Mouse (Mus musculus) embryonic facial prominence, embryonic 15.5 days (tissue): ENCODE measurements at regions not wholly inside any gene's neighbourhood (a gene's known extent, or its start where the extent isn't known, plus 50 kb on each side); places are given as distances from the start of the nearest gene placed in this dataset.

Experiments
- ATAC-seq: fragments of 200-750 bp; cut with Nextera tagmentation; 2 replicates; pipeline ENCODE4 v1.8.0; 2017; ENCODE audit warnings: low read depth, moderate TSS enrichment; ENCODE audit not compliant: insufficient number of reproducible peaks, low FRiP score, low TSS enrichment
- H3K27ac ChIP-seq: fragments of 300-500 bp; sonication (generic); replicated peaks from 2 replicates; pipeline ENCODE4 v1.5.1; 2015; ENCODE audit warnings: mild to moderate bottlenecking, inconsistent platforms
- H3K27me3 ChIP-seq: fragments of 300-500 bp; sonication (generic); 2 replicates; pipeline ENCODE4 v1.6.1; 2015; ENCODE audit warnings: inconsistent platforms
- H3K36me3 ChIP-seq: fragments of 300-500 bp; sonication (generic); 2 replicates; pipeline ENCODE4 v1.6.1; 2015; ENCODE audit warnings: mild to moderate bottlenecking, inconsistent platforms
- H3K4me1 ChIP-seq: fragments of 300-500 bp; sonication (generic); 2 replicates; pipeline ENCODE4 v1.6.1; 2015; ENCODE audit warnings: inconsistent platforms
- H3K4me2 ChIP-seq: fragments of 300-500 bp; sonication (generic); replicated peaks from 2 replicates; pipeline ENCODE4 v1.6.1; 2015; ENCODE audit warnings: mild to moderate bottlenecking, inconsistent platforms
- H3K4me3 ChIP-seq: fragments of 300-500 bp; sonication (generic); replicated peaks from 2 replicates; pipeline ENCODE4 v1.5.1; 2015; ENCODE audit warnings: mild to moderate bottlenecking, inconsistent platforms
- H3K9ac ChIP-seq: fragments of 300-500 bp; sonication (generic); 2 replicates; pipeline ENCODE4 v1.6.1; 2015; ENCODE audit warnings: inconsistent platforms
- H3K9me3 ChIP-seq: fragments of 300-500 bp; sonication (generic); replicated peaks from 2 replicates; pipeline ENCODE4 v1.6.1; 2016; ENCODE audit warnings: inconsistent platforms
- WGBS: fragments of 180-500 bp; shearing (Covaris S2); methylation state at CpG from one replicate; pipeline ENCODE4 v1.1.7; 2015; 5-methylcytosine and 5-hydroxymethylcytosine counted together

DNA sequence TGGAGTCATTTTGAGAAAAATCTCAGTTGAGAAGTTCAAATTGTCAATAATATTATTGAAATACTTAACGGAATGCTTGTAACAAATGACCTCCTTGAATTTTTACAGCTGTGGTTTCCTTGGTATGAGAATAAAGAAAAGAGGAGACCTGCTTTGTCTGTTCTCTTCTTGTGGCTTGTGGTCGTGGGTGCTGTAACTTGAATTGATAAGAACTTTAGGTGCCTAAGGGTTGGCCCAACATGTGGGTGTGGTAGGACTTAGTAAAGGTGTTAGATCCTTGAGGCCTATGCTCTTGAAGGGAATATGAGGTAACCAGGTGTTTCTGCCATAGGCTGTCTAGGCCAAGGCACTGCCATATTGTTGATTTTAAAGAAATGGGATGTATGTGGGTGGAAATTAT is 674.4 kb upstream of the Cntn5 start:
- no peak overlapping the region for H3K4me2 ChIP-seq
- H3K9me3 ChIP-seq = no peaks in the 10 kb centered on the region
- H3K36me3 ChIP-seq = no peaks in the 10 kb centered on the region
- no peak overlapping the region for H3K9ac ChIP-seq
- ATAC-seq = no peak
- no peak overlapping the region for H3K4me3 ChIP-seq
- H3K27me3 ChIP-seq = no peaks in the 10 kb centered on the region
- H3K4me1 ChIP-seq = no peaks in the 10 kb centered on the region
- WGBS = 75% methylated on average over 2 of the region's 2 CpGs
- no peak overlapping the region for H3K27ac ChIP-seq

DNA sequence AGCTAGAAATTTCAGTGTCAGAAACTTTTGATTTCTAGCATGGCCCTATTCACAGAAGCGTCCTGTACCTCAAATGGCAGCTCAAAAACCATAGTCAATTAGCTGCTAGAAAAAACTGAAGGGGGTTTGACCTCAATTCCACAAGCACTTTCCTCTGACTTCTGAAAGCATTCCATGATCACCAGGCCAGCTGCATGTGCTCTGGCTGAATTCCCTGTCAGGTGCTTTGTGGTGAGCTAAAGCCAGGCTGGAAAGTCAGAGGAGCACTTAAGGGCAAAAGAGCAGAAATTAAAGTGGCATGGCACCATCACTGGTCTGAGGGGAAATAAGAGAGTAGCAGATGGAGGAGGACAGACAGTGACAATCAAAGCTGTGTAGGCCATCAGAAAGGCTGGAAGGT is 658.3 kb upstream of the Cntn5 start:
- no peak overlapping the region for H3K4me3 ChIP-seq
- no peak overlapping the region for H3K4me2 ChIP-seq
- no peak overlapping the region for H3K27ac ChIP-seq
- ATAC-seq = no peak
- H3K27me3 ChIP-seq = no peaks in the 10 kb centered on the region
- H3K9me3 ChIP-seq = no peaks in the 10 kb centered on the region
- H3K36me3 ChIP-seq = no peaks in the 10 kb centered on the region
- H3K9ac ChIP-seq = no peak overlapping the region
- no peaks in the 10 kb centered on the region for H3K4me1 ChIP-seq
- WGBS = 50% methylated on average over 1 of the region's 1 CpGs

DNA sequence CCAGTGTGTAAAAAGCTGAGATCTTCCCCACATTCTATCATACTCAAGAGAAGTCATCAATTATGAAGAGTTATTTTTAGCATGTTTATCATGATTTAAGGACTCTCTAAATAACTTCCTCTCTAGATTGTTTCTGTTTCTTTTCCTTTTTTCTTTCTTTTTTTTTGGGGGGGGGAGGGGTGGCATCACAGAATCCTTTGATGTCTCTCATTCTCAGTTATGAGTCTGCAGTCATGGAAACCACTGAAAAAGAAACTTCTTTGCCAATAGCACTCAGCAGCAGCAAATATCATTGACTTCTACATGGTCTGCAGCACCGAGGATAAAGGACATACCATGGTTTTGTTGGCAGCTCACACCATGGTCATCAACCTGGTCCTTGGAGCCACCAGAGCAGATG is 654.8 kb upstream of the Cntn5 start:
- ATAC-seq = no peak
- 63% methylated on average over 1 of the region's 1 CpGs for WGBS
- no peak overlapping the region for H3K27ac ChIP-seq

DNA sequence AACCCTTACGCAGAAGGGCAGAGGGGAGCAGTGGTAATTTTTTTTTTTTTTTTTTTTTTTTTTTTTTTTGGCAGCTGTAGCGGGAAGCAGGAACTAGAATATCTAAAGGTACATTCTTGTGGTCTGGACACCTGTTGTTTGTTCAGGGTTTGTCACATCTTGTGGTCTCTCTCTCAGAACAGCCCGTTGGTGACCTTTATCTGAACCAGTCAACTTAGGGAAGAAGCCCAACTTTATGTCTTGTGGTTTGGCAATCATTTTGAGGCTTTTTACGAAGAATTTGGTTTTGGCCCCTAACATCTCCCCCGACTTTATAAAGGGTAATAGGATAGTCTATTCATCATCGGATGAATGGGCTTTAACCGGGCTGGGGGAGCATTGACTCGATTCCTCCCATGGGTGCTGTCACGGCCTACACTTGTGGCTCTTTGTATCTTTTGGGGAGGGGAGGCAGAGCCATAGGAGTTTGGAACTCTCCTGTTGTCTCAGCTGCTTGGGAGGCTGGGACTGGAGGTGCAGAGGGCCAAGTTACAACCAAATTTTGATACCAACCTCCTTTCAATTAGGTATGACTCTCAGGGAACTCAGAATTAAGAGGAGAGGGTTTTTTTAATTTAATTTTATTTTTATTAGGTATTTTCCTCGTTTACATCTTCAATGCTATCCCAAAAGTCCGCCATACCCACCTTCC is 609.4 kb upstream of the Cntn5 start:
- H3K27me3 ChIP-seq = no peaks in the 10 kb centered on the region
- H3K4me3 ChIP-seq = no peak overlapping the region
- H3K9me3 ChIP-seq = no peaks in the 10 kb centered on the region
- H3K27ac ChIP-seq = no peak overlapping the region
- H3K36me3 ChIP-seq = no peaks in the 10 kb centered on the region
- peak; percentile 65; the same call in 1 of the 2 replicates for ATAC-seq
- no peaks in the 10 kb centered on the region for H3K4me1 ChIP-seq
- no peak overlapping the region for H3K9ac ChIP-seq
- WGBS = 65% methylated on average over 11 of the region's 11 CpGs
- no peak overlapping the region for H3K4me2 ChIP-seq

More for the DNA sequence above, 654.8 kb upstream of the Cntn5 start:
- H3K9me3 ChIP-seq = no peaks in the 10 kb centered on the region
- H3K36me3 ChIP-seq = no peaks in the 10 kb centered on the region
- H3K27me3 ChIP-seq = no peaks in the 10 kb centered on the region
- no peak overlapping the region for H3K4me2 ChIP-seq
- H3K9ac ChIP-seq = no peak overlapping the region
- no peak overlapping the region for H3K4me3 ChIP-seq
- H3K4me1 ChIP-seq = no peaks in the 10 kb centered on the region
